Mouse (Mus musculus) stomach, postnatal 0 days (tissue): ENCODE results near the gene Sh3pxd2b. TPM values are rescaled to one million over a fixed set of nuclear protein-coding genes. Genes with fewer than 3 reads are reported as not detected.

Source experiments
- ATAC-seq: fragments of 200-750 bp; cut with Nextera tagmentation; 2 replicates; pipeline ENCODE4 v1.8.0; 2017; ENCODE audit not compliant: low FRiP score, low TSS enrichment
- DNase-seq: peaks from one replicate; pipeline ENCODE4 v3.0.0-alpha.2; 2016; ENCODE audit warnings: low spot score
- H3K27ac ChIP-seq: fragments of 300-500 bp; sonication (generic); replicated peaks from 2 replicates; pipeline ENCODE4 v1.5.1; 2014; ENCODE audit warnings: mild to moderate bottlenecking, control low read depth
- H3K27me3 ChIP-seq: fragments of 300-500 bp; sonication (generic); 2 replicates; pipeline ENCODE4 v1.6.1; 2014; ENCODE audit warnings: low read length; ENCODE audit not compliant: control insufficient read depth, insufficient read depth
- H3K36me3 ChIP-seq: fragments of 300-500 bp; sonication (generic); 2 replicates; pipeline ENCODE4 v1.6.1; 2014; ENCODE audit warnings: low read length, mixed read lengths; ENCODE audit not compliant: control insufficient read depth, insufficient read depth
- H3K4me1 ChIP-seq: fragments of 300-500 bp; sonication (generic); replicated peaks from 2 replicates; pipeline ENCODE4 v1.6.1; 2014; ENCODE audit warnings: antibody characterized with exemption; ENCODE audit not compliant: control insufficient read depth, insufficient read depth
- H3K4me2 ChIP-seq: fragments of 300-500 bp; sonication (generic); replicated peaks from 2 replicates; pipeline ENCODE4 v1.6.1; 2014; ENCODE audit warnings: low read depth, mild to moderate bottlenecking, control low read depth, moderate library complexity
- H3K4me3 ChIP-seq: fragments of 300-500 bp; sonication (generic); 2 replicates; pipeline ENCODE4 v1.5.1; 2014; ENCODE audit warnings: low read depth, low read length, control low read depth
- H3K9ac ChIP-seq: fragments of 300-500 bp; sonication (generic); 2 replicates; pipeline ENCODE4 v1.6.1; 2014; ENCODE audit warnings: mild to moderate bottlenecking, low read length, control low read depth, mixed read lengths
- H3K9me3 ChIP-seq: fragments of 300-500 bp; sonication (generic); 2 replicates; pipeline ENCODE4 v1.6.1; 2016; ENCODE audit warnings: low read length; ENCODE audit not compliant: control insufficient read depth
- CTCF ChIP-seq: IDR thresholded peaks from 2 replicates; pipeline ENCODE4 v1.5.1; 2016; ENCODE audit warnings: antibody characterized with exemption, low read depth, mild to moderate bottlenecking, moderate library complexity
- EP300 ChIP-seq: optimal IDR thresholded peaks from 2 replicates; pipeline ENCODE3; 2016; ENCODE audit warnings: antibody characterized with exemption
- WGBS: fragments of 180-500 bp; shearing (Covaris S2); extraction: QIAGEN DNeasy Blood & Tissue Kit; methylation state at CpG from one replicate; pipeline ENCODE4 v1.1.7; 2014; 5-methylcytosine and 5-hydroxymethylcytosine counted together
- polyA plus RNA-seq: library from polyadenylated mRNA; unstranded; fragments of >200 nt; fragmentation: Nextera tagmentation; extraction: Ambion mirVana; gene quantifications from 2 replicates; pipeline ENCODE4 v1.2.1, GENCODE M21; 2015

Sh3pxd2b gene
- polyA plus RNA-seq, 1 experiment from 2014 or later: 5.0 TPM

GRCm38 (mm10) chr11:32301506-32301905, 46.1 kb upstream of the Sh3pxd2b start:
- TF ChIP-seq CTCF (no peak), EP300 (no peak)
- no peak overlapping the region for H3K4me3 ChIP-seq
- H3K36me3 ChIP-seq: no peaks in the 10 kb centered on the region
- DNase-seq (no peak), ATAC-seq (no peak)
- 77% methylated on average over 1 of the region's 1 CpGs for WGBS
- no peak overlapping the region for H3K9ac ChIP-seq
- no peaks in the 10 kb centered on the region for H3K27me3 ChIP-seq
- no peaks in the 10 kb centered on the region for H3K9me3 ChIP-seq
- H3K4me2 ChIP-seq: no peak overlapping the region
- no peak overlapping the region for H3K27ac ChIP-seq
- H3K4me1 ChIP-seq: no peaks in the 10 kb centered on the region

- WGBS: 53% methylated on average over 2 of the region's 2 CpGs
- Histone ChIP-seq H3K36me3 (no peaks in the 10 kb centered on the region), H3K4me2 (no peak overlapping the region), H3K9ac (no peak overlapping the region), H3K4me3 (no peak overlapping the region), H3K4me1 (no peaks in the 10 kb centered on the region), H3K27ac (no peak overlapping the region), H3K27me3 (no peaks in the 10 kb centered on the region), H3K9me3 (no peaks in the 10 kb centered on the region)
- TF ChIP-seq CTCF: no peak
- no peak for TF ChIP-seq EP300
- ATAC-seq: no peak
- DNase-seq: no peak
Observed at GRCm38 (mm10) chr11:32302824-32303419, 44.7 kb upstream of the Sh3pxd2b start.

- no peaks in the 10 kb centered on the region for H3K27me3 ChIP-seq
- no peaks in the 10 kb centered on the region for H3K4me1 ChIP-seq
- no peak overlapping the region for H3K4me3 ChIP-seq
- no peak for DNase-seq
- ATAC-seq: no peak
- no peak overlapping the region for H3K4me2 ChIP-seq
- H3K36me3 ChIP-seq: no peaks in the 10 kb centered on the region
- no peak for TF ChIP-seq CTCF
- no peak for TF ChIP-seq EP300
- H3K9me3 ChIP-seq: no peaks in the 10 kb centered on the region
- H3K27ac ChIP-seq: no peak overlapping the region
- 77% methylated on average over 1 of the region's 1 CpGs for whole genome bisulfite sequencing
- no peak overlapping the region for H3K9ac ChIP-seq
Observed at GRCm38 (mm10) chr11:32303455-32303854, 44.2 kb upstream of the Sh3pxd2b start.

GRCm38 (mm10) chr11:32307006-32307405, 40.6 kb upstream of the Sh3pxd2b start:
- H3K9ac ChIP-seq: no peak overlapping the region
- no peak overlapping the region for H3K27ac ChIP-seq
- H3K36me3 ChIP-seq: no peaks in the 10 kb centered on the region
- TF ChIP-seq EP300: no peak
- TF ChIP-seq CTCF: no peak
- ATAC-seq: no peak
- H3K4me3 ChIP-seq: no peak overlapping the region
- H3K4me1 ChIP-seq: no peaks in the 10 kb centered on the region
- 75% methylated on average over 1 of the region's 1 CpGs for WGBS
- no peak overlapping the region for H3K4me2 ChIP-seq
- no peak for DNase-seq
- H3K27me3 ChIP-seq: no peaks in the 10 kb centered on the region
- H3K9me3 ChIP-seq: no peaks in the 10 kb centered on the region

- Histone ChIP-seq H3K27me3 (no peaks in the 10 kb centered on the region), H3K4me2 (no peak overlapping the region), H3K36me3 (no peaks in the 10 kb centered on the region), H3K9me3 (no peaks in the 10 kb centered on the region), H3K4me3 (no peak overlapping the region), H3K27ac (no peak overlapping the region), H3K4me1 (no peaks in the 10 kb centered on the region), H3K9ac (no peak overlapping the region)
- ATAC-seq (no peak), DNase-seq (no peak)
- 59% methylated on average over 4 of the region's 4 CpGs for WGBS
- TF ChIP-seq CTCF (no peak), EP300 (no peak)
Observed at GRCm38 (mm10) chr11:32309446-32309845, 38.2 kb upstream of the Sh3pxd2b start.

GRCm38 (mm10) chr11:32309928-32310327, 37.7 kb upstream of the Sh3pxd2b start:
- H3K36me3 ChIP-seq: no peaks in the 10 kb centered on the region
- H3K4me1 ChIP-seq: no peaks in the 10 kb centered on the region
- H3K9ac ChIP-seq: no peak overlapping the region
- no peak for DNase-seq
- no peak overlapping the region for H3K4me3 ChIP-seq
- H3K27me3 ChIP-seq: no peaks in the 10 kb centered on the region
- ATAC-seq: no peak
- H3K4me2 ChIP-seq: no peak overlapping the region
- no peak for TF ChIP-seq CTCF
- no peak for TF ChIP-seq EP300
- H3K27ac ChIP-seq: no peak overlapping the region
- no peaks in the 10 kb centered on the region for H3K9me3 ChIP-seq
- 61% methylated on average over 3 of the region's 3 CpGs for WGBS
